Mouse (Mus musculus) midbrain, embryonic 16.5 days (tissue): ENCODE data around the gene Akr1a1. TPM values are rescaled to one million over a fixed set of nuclear protein-coding genes. Genes with fewer than 3 reads are reported as not detected.

ENCODE experiments used
- ATAC-seq: fragments of 200-750 bp; cut with Nextera tagmentation; 2 replicates; pipeline ENCODE4 v1.8.0; 2017; ENCODE audit warnings: moderate TSS enrichment
- H3K27ac ChIP-seq: fragments of 300-500 bp; sonication (generic); 2 replicates; pipeline ENCODE4 v1.5.1; 2014; ENCODE audit warnings: mild to moderate bottlenecking, low read length, mixed read lengths
- H3K27me3 ChIP-seq: fragments of 300-500 bp; sonication (generic); 2 replicates; pipeline ENCODE4 v1.6.1; 2014; ENCODE audit warnings: low read depth, low read length, mixed read lengths; ENCODE audit not compliant: control insufficient read depth, insufficient read depth
- H3K36me3 ChIP-seq: fragments of 300-500 bp; sonication (generic); 2 replicates; pipeline ENCODE4 v1.6.1; 2014; ENCODE audit warnings: mild to moderate bottlenecking, low read length, moderate library complexity, mixed read lengths; ENCODE audit not compliant: control insufficient read depth, insufficient read depth
- H3K4me1 ChIP-seq: fragments of 300-500 bp; sonication (generic); 2 replicates; pipeline ENCODE4 v1.6.1; 2014; ENCODE audit warnings: mild to moderate bottlenecking, low read length, mixed read lengths; ENCODE audit not compliant: control insufficient read depth, insufficient read depth
- H3K4me2 ChIP-seq: fragments of 300-500 bp; sonication (generic); 2 replicates; pipeline ENCODE4 v1.6.1; 2014; ENCODE audit warnings: mild to moderate bottlenecking, low read length, mixed read lengths
- H3K4me3 ChIP-seq: fragments of 300-500 bp; sonication (generic); 2 replicates; pipeline ENCODE4 v1.5.1; 2014; ENCODE audit warnings: low read depth, mild to moderate bottlenecking, low read length, moderate library complexity, mixed read lengths
- H3K9ac ChIP-seq: fragments of 300-500 bp; sonication (generic); 2 replicates; pipeline ENCODE4 v1.6.1; 2014; ENCODE audit warnings: low read depth, low read length, mixed read lengths
- H3K9me3 ChIP-seq: fragments of 300-500 bp; sonication (generic); replicated peaks from 2 replicates; pipeline ENCODE4 v1.6.1; 2014; ENCODE audit warnings: mild to moderate bottlenecking, low read length, mixed read lengths; ENCODE audit not compliant: control insufficient read depth, poor library complexity, severe bottlenecking
- WGBS: fragments of 180-500 bp; shearing (Covaris S2); extraction: QIAGEN DNeasy Blood & Tissue Kit; methylation state at CpG from one replicate; pipeline ENCODE4 v1.1.7; 2014; 5-methylcytosine and 5-hydroxymethylcytosine counted together
- polyA plus RNA-seq: library from polyadenylated mRNA; unstranded; fragments of >200 nt; fragmentation: Nextera tagmentation; extraction: Ambion mirVana; gene quantifications from 2 replicates; pipeline ENCODE4 v1.2.1, GENCODE M21; 2015

The Akr1a1 gene
- polyA plus RNA-seq: 661 and 697 TPM in 2 replicates

- Histone ChIP-seq H3K36me3 (no peaks in the 10 kb centered on the region), H3K27me3 (no peaks in the 10 kb centered on the region), H3K4me1 (peaks cover 34% of the 10 kb centered on the region), H3K4me3 (peak within 1 kb of the TSS; percentile 81), H3K27ac (peak within 1 kb of the TSS; percentile 82), H3K9ac (peak within 1 kb of the TSS; percentile 95), H3K9me3 (no peaks in the 10 kb centered on the region), H3K4me2 (peak within 1 kb of the TSS; percentile 75)
- WGBS: 0% methylated on average over 39 of the region's 39 CpGs
- peak; percentile 100 for ATAC-seq
Measured at GRCm38 (mm10) chr4:116650924-116651796, at the start of gene Akr1a1. TSS of gene Akr1a1 (minus strand) at chr4:116651680.

- H3K36me3 ChIP-seq: 0 out of 2 replicates have a peak, but pooled peaks cover 4% of the 10 kb centered on the region
- no peak overlapping the region for H3K4me2 ChIP-seq
- H3K9me3 ChIP-seq: no peaks in the 10 kb centered on the region
- WGBS: 97% methylated on average over 1 of the region's 1 CpGs
- no peak for ATAC-seq
- H3K9ac ChIP-seq: no peak overlapping the region
- H3K27ac ChIP-seq: no peak overlapping the region
- H3K4me3 ChIP-seq: no peak overlapping the region
- H3K4me1 ChIP-seq: no peaks in the 10 kb centered on the region
- H3K27me3 ChIP-seq: no peaks in the 10 kb centered on the region
Measured at GRCm38 (mm10) chr4:116700964-116701363, 49.5 kb upstream of the Akr1a1 start.

- Histone ChIP-seq H3K36me3 (peaks cover 10% of the 10 kb centered on the region; the same call in 1 of the 2 replicates), H3K9me3 (no peaks in the 10 kb centered on the region), H3K4me3 (no peak overlapping the region), H3K27me3 (no peaks in the 10 kb centered on the region), H3K9ac (no peak overlapping the region), H3K4me1 (no peaks in the 10 kb centered on the region), H3K4me2 (no peak overlapping the region), H3K27ac (no peak overlapping the region)
- no peak for ATAC-seq
- 76% methylated on average over 2 of the region's 2 CpGs for WGBS
Measured at GRCm38 (mm10) chr4:116698693-116699342, 47.3 kb upstream of the Akr1a1 start.

DNA sequence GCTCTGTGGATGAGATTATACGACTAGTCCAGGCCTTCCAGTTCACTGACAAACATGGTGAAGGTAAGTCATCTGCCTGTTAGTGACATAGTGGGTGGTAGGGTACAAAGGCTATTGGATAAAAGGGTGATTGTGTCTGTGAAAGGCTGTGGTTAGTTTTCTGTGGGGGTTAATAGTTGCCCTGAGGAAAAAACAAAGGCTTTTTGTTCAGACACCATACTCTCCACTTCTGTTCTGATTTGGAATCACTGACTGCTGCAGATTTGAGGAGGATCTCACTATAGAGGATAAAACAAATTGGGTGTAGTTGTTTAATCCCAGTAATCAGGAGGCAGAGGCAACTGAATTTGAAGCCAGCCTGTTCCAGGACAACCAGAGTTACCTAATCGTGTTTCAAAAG, 42.3 kb upstream of the Akr1a1 start:
- Histone ChIP-seq H3K4me2 (no peak overlapping the region), H3K4me1 (no peaks in the 10 kb centered on the region), H3K9me3 (no peaks in the 10 kb centered on the region), H3K4me3 (no peak overlapping the region), H3K27me3 (no peaks in the 10 kb centered on the region), H3K27ac (no peak overlapping the region), H3K36me3 (peaks cover 17% of the 10 kb centered on the region; the same call in 1 of the 2 replicates), H3K9ac (no peak overlapping the region)
- WGBS: 83% methylated on average over 2 of the region's 2 CpGs
- ATAC-seq: no peak

DNA sequence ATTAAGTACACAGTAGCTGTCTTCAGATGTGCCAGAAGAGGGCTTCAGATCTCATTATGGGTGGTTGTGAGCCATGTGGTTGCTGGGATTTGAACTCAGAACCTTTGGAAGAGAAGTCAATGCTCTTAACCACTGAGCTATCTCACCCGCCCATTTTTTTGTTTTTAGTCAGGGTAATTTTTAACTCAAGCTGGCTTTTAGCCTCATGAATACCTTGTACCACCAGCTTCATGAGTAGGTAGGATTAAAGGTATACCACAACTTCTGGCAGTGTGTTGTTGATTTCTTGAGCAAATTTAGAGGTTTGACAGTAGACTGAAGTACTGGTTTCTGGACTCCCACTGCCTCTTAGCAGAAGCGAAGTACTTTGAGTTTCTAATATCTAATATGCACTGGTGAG, 40.7 kb upstream of the Akr1a1 start:
- Histone ChIP-seq H3K4me3 (no peak overlapping the region), H3K36me3 (peaks cover 12% of the 10 kb centered on the region; the same call in 1 of the 2 replicates)

DNA sequence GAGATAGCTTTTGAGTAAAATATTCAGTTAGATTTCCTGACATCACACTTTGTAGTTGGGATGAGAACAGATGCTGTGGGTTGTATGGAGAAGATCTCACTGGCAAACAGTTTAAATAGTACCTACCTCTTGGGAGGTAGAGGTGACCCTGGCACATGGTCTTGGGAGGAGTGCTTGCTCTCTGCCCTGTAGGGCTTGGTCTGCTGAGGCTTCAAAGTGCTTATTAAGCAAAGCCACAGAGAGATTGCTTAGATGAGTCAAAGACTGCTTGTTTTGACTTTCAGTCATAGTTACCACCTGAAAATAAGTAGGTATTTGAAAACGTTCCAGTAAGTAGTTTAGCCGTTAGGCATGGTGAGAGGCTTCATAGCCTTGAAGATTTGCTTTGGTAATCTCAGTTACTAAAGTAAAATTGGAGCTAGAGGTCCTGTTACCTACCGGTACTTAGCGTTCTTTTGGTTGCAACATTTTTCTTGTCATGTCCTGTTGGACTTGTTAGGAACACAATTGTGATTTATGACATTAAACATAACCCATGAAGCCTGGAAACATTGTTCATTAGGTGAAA, 37.9 kb upstream of the Akr1a1 start:
- H3K9me3 ChIP-seq: no peaks in the 10 kb centered on the region
- peaks cover 11% of the 10 kb centered on the region for H3K4me1 ChIP-seq
- no peak overlapping the region for H3K4me3 ChIP-seq
- H3K9ac ChIP-seq: no peak overlapping the region
- H3K27me3 ChIP-seq: no peaks in the 10 kb centered on the region
- WGBS: 91% methylated on average over 4 of the region's 4 CpGs
- 0 out of 2 replicates have a peak, but pooled peaks cover 8% of the 10 kb centered on the region for H3K36me3 ChIP-seq
- no peak for ATAC-seq
- no peak overlapping the region for H3K27ac ChIP-seq
- H3K4me2 ChIP-seq: no peak overlapping the region

More for the DNA sequence above, 40.7 kb upstream of the Akr1a1 start:
- 89% methylated on average over 2 of the region's 2 CpGs for WGBS
- H3K9me3 ChIP-seq: no peaks in the 10 kb centered on the region
- H3K9ac ChIP-seq: no peak overlapping the region
- H3K27me3 ChIP-seq: no peaks in the 10 kb centered on the region
- H3K27ac ChIP-seq: no peak overlapping the region
- H3K4me1 ChIP-seq: peaks cover under 1% of the 10 kb centered on the region; the same call in 1 of the 2 replicates
- H3K4me2 ChIP-seq: no peak overlapping the region
- no peak for ATAC-seq

DNA sequence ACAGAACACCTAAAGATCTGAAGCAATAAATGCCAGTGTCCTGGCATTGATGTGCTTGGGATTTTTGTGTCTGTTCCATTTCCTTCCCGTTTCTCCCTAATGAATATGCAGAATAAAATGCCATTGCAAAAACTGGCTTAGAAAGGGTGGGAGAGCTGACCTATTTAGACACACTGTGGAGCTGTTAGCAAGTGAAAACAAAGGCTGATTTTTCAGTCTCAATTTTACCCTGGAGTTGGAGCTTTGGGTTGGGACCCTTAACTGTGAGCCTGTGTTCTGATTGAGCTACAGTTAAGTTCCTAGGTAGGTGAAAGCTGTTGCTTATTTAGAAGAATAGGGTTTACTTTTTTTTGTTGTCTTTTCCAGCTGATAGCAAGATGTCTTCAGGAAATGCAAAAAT, 35.6 kb upstream of the Akr1a1 start:
- 12% methylated on average over 1 of the region's 1 CpGs for WGBS
- no peak overlapping the region for H3K9ac ChIP-seq

GRCm38 (mm10) chr4:116685402-116686061, 34.1 kb upstream of the Akr1a1 start, which contains the start of gene Prdx1:
TSS of gene Prdx1 (plus strand) at chr4:116685544.
- peak within 1 kb of the TSS; percentile 82 for H3K27ac ChIP-seq
- peaks cover 11% of the 10 kb centered on the region for H3K4me1 ChIP-seq
- no peaks in the 10 kb centered on the region for H3K27me3 ChIP-seq
- peak within 1 kb of the TSS; percentile 64 for H3K4me2 ChIP-seq
- ATAC-seq: peak; percentile 96
- under 1% methylated on average over 56 of the region's 56 CpGs for WGBS
- peak within 1 kb of the TSS; percentile 74 for H3K9ac ChIP-seq
- peak within 1 kb of the TSS; percentile 74 for H3K4me3 ChIP-seq
- H3K36me3 ChIP-seq: no peaks in the 10 kb centered on the region
- no peaks in the 10 kb centered on the region for H3K9me3 ChIP-seq

More for the DNA sequence above, 35.6 kb upstream of the Akr1a1 start:
- ATAC-seq: no peak
- H3K36me3 ChIP-seq: no peaks in the 10 kb centered on the region
- peaks cover 11% of the 10 kb centered on the region for H3K4me1 ChIP-seq
- no peaks in the 10 kb centered on the region for H3K27me3 ChIP-seq
- H3K4me3 ChIP-seq: no peak overlapping the region; the same call in 1 of the 2 replicates
- no peaks in the 10 kb centered on the region for H3K9me3 ChIP-seq
- H3K4me2 ChIP-seq: peak overlapping the region; percentile 64
- no peak overlapping the region for H3K27ac ChIP-seq
